Mouse (Mus musculus) kidney, postnatal 36 days (tissue): ENCODE data around the gene Vav2.

Source experiments
- DNase-seq, 2 experiments: peaks; one replicate each; pipeline ENCODE4 v3.0.0; 2021 to 2022; ENCODE audit warnings: mixed read lengths in 2 of 2

Gene Vav2

DNA sequence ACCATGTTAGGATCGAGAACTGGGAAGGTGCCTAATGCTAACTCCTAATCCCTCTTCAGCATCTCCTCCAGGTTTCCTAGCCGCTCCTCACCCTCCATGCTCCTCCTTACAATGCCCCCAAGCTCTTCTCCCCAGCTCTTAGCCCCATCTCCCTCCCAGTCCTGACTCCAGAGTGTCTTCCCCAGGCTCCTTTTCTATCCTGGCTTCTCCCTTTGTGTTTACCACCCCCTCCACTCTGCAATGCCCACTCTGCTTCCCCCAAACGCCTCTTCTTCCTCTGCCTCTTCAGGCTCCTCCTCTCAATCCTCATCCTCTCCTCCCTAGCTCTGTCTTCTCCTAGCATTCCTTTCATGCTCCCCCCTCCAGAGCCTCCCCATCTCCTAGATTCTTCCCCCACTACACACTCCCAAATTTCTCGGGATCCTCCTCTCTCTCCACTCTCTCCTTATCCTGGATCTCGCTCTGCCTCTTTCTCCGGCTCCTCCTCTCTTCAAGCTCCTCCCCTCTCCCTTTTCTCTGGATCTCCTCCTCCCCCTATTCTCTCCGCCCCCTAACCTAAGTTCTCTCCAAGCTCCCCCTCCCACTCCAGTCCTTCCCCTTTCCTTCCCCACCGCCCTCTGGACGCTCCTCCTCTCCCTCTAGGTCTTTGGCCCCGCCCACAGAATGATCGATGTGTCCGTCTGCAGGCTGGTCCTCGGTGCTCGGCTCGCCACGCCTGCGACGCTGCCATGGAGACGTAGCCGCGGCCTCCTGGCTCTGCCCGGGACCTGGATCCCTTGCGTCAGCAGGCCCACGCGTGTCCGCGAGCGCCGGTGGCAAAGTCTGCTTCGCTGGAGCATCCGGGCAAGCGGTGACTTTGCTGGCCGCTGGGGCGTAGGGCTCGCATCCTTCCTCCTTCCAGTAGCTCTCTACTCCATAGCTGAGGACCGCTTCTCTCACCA is 15.2 kb upstream of the Vav2 start, which contains the start of gene Brd3os:
Brd3os (plus strand) TSS at position 558 of the 941 bp plus-strand sequence.
- peak; percentile 98 to 99 for DNase-seq

DNA sequence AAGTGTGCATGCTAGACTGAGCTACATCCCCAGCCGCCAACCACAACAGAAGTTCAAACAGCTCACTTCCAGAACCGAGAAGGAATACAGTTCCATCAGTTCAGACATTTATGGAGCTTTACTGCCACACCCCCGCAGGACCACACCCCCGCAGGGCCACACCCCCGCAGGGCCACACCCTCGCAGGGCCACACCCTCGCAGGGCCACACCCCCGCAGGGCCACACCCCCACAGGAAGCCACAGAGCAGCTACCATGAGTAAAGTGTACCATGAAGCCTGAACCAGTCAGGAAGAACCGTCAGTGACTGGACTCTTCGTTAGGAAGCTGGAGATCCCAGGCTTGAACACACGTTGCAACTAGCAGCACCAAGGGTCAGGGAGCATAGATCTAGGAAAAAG is 11.4 kb upstream of the Vav2 start:
- DNase-seq, result peak in 1 of 2 experiments; percentile 44

GRCm38 (mm10) chr2:27437876-27438275 is 11.0 kb upstream of the Vav2 start:
- DNase-seq, result no peak

DNA sequence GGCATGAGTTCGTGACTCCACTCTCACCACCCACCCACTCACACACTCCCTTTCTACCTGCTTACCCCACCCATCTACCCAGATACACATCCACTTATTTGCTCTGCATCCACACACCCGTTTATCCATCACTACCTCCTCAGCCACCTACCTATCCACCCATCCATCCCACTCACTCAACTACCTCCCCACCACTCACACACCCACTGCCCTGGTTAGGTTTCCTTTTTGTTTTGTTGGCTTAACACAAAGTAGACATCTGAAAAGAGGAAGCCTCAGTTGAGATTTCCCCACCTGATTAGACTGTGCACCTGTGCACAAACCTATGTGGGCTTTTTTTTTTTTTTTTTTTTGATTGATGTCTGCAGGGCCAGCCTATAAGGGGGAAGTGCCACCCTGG is 5.8 kb upstream of the Vav2 start:
- DNase-seq, result no peak

DNA sequence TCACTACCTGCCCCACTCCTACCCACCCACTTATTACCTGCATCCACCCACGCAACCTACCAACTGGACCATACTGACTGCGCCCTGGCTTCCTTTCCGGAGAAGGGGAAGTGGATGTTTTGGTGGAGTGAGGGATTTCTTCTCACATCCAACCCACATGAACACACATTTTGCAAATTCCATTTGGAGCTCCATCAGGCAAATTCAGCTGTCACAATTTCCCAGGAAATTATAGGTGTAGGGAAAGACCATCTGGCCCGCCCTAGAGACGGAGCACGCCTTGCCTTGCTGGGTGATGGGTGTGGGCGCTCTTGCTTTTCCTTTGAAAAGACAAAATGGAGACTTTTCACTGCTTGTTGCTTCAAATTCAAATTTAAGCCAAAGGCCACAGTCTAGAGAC is 3.8 kb upstream of the Vav2 start:
- no peak for DNase-seq

DNA sequence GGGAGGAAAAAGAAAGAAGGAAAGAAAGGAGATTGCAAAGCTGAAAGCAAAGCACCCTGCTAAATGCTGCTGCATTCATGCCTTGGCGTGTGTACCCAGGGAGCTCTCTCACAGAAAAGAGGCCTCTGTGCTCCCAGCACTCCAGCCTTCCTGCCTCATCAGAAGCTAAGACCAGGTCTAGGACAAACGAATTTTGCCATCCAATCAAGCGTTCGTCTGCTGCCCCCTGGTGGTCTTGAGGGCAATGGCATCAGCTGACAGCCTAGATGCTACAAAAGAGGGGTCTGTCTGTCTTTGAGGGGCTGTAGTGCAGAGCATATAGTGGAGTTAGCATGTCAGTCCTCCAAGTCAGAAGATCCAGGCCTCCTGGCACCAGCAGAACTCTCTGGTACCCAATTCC is 1.2 kb upstream of the Vav2 start:
- peak; percentile 79 to 92 for DNase-seq

GRCm38 (mm10) chr2:27426406-27426854 is 403 bp downstream of the Vav2 start:
- peak; percentile 82 to 89 for DNase-seq

DNA sequence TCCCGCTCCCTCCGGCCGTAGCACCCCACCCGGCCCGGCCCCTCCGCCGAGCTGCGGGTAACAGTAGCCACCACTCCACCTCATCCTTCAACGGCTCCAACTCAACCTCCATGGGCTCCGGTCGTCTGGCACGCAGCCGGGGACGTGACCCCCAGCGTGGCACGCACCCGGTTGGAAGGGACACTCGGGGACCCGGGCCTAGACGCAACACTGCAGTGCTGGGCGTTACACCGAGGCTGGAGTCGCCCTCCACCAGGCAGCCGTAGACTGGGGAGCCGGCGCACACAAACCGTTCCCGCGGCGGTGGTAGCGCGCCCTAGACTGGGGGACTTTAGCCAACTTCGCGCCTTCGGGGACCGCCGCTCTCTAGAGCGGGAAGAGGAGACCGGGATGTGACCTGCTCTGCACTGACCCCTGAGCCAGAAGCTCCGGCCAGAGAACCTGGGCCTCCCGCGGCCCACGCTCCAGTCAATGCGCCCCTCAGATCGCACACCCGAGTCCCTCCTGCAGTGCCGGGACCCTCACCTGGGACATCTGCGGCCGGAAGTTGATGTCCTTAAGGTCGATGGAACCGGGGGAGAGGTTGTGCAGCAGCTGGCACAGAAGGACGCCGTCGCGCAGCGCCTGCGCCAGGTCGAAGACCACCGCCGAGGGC is 955 bp downstream of the Vav2 start:
- DNase-seq, result peak in 1 of 2 experiments; percentile 67

- DNase-seq, result peak in 1 of 2 experiments; percentile 67
Measured at GRCm38 (mm10) chr2:27425161-27425611, 1.6 kb downstream of the Vav2 start.

GRCm38 (mm10) chr2:27423596-27423995 is 3.2 kb downstream of the Vav2 start:
- DNase-seq, result peak; percentile 46 to 68

GRCm38 (mm10) chr2:27421293-27422068 is 5.4 kb downstream of the Vav2 start:
- peak; percentile 49 to 69 for DNase-seq

DNA sequence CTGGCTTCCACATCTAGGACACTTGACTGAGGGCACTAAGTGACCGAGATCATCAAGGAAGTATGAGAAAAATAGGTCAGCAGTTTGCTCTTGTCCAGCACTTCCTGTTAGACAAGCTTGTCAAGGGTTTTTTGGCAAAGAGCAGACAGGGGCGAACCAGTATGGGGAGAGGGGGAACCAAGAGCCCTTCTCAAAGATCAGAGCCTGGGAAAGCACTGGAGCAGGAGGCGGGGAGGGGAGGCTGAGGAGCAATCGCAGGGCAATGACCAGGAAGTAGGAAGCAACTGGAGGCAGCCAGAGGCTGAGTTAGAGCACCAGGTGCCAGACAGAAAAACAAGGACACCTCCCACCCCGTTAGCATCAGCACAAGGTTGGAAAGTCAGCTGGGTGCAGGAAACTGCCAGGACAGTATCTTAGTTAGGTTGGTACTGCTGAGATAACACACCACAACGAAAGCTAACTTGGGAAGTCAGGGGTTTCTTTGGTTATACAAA is 8.2 kb downstream of the Vav2 start:
- peak in 1 of 2 experiments; percentile 57 for DNase-seq

- DNase-seq, result no peak
Measured at GRCm38 (mm10) chr2:27417648-27418153, 9.1 kb downstream of the Vav2 start.

- no peak for DNase-seq
Measured at GRCm38 (mm10) chr2:27416425-27416824, 10.4 kb downstream of the Vav2 start.

DNA sequence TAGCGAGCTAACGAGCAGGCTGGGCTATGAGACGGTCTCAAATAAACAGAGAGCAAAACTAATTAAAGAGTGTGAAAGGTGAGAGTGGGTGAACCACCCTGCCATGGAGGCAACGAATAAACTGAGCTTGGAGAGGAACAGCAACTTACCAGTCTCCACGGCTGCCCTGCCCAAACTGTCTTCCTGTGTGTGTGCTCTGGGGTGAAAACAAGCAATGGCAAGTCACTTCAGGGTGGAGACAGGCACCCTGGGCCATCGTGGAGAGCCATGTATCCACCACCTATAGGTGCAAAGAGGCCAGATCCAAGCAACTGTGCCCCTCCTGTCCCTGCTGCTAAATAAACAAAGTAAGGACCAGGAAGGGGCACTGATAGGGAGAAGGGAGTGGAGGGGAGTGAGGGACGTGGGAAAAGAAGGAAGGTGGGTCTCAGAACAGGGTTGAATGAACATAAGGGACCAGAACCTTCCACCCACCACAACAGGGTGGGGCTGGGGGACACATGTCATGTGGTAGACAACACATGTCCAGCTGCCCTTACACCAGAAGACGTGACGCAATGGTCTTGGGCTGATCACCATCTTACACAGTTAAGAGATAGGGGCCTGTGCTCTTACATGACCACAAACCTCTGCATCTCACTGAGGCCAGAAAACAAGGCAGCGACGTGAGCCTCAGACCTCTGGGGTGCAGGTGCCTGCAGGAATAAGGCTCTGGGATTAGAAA is 11.6 kb downstream of the Vav2 start:
- no peak for DNase-seq

DNA sequence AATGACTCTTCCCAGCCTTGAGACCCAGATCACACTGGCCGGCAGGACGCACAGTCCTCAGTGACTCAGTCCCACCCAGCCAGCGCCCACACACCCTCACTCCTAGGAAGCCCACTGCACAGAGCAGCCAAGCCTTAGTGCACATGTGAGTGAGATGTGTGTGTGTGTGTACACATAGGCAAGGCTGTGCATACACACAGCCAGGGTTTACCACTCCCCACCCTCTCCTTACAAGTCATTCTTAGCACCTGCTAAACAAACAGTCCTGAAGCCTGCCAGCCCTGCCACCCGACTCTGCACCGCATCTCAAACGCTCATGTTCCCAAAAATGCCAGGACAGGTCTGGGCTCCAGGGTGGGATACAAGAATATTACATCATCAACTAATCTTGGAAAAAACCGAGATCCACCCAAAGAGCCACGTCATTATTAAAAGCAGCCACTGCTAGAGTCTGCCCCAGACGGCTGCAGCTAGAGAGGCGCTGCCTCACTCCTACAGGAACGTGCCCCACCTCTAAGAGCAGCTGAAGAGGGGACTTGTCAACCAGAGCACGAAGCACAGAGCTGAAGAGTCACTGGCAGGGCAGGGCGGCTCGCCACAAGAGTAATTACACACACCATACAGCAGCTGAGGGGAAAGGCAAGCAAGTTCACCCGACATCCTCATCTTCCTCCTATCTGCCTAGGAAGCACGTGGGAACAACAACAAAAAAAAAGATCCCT is 12.7 kb downstream of the Vav2 start:
- no peak for DNase-seq

DNA sequence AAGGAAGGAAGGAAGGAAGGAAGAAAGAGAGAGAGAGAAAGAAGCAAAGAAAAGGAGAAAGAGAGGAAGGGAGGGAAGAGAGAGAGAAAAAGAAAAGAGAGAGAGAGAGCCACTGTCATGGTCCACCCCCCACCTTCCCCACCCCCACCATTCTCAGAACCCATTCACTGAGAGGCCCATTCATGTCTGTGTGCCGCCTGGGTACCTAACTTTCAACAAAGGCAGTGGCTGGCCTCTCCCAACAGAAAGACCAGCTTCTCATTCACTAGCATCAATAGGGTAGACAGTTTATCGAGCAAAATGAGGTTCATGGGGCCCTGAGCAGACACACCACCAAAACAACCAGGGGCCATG is 13.3 kb downstream of the Vav2 start:
- DNase-seq, result no peak

DNA sequence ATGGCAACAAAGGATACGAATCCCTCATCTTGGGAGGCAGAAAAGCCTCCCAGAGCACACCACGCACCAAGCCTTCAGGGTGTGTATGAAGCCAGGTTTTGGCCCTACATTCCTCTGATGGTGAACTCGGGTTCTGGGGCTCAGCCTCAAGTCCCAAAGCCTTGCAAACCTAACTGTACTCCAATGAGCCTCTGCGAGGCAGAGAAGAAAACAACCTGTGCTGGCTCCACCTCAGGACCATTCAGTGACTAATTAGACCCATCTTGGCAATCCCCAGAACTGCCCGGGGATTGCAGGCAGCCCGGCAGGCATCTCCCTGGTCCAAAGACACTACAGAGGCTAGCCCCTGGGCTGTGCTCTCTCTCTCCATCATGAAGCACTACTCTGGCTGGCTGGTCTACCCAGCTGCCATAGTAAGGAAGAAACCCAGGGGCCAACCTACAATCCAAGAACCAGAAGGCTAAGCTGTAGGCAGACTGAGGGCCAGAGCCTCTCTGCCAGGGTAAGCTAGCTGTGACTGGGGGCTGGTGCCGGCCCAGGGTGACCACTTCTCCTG is 14.5 kb downstream of the Vav2 start:
- no peak for DNase-seq

GRCm38 (mm10) chr2:27411688-27412174 is 15.1 kb downstream of the Vav2 start:
- peak; percentile 53 to 59 for DNase-seq

DNA sequence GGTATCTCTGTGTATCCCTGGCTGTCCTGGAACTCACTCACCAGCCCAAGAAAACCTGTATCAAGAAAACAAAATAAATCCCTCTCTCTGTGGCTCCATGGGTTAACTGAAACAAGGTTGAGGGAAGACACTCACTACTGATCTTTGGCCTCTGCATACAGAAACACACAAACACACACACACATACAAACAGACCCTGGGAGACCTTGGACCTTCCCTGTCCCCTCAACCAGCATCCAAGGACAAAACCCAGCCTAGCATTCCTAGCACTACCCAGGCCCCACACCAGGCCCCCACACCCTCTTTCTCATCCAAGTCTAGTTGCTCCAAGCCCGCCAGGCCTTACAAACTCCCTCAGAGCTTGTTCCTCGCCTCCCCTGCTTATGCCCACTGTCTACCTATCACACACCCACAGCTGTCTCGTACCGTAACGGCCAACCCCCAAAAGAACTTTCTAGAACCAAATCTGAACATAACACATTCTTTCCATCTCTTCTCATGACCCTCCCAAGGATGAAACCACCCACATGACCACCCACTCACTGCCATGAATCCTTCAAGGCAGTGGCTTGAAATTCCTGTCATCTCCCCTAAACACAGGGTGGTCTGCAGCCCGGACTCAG is 16.2 kb downstream of the Vav2 start:
- DNase-seq, result no peak
